Mouse (Mus musculus) hindbrain, embryonic 11.5 days (tissue): ENCODE data around the gene Rhebl1. TPM values are rescaled to one million over a fixed set of nuclear protein-coding genes. Genes with fewer than 3 reads are reported as not detected.

ENCODE experiments used
- ATAC-seq: fragments of 200-750 bp; cut with Nextera tagmentation; 2 replicates; pipeline ENCODE4 v1.8.0; 2017; ENCODE audit warnings: mild to moderate bottlenecking, moderate TSS enrichment, moderate library complexity; ENCODE audit not compliant: low FRiP score
- DNase-seq: peaks from one replicate; pipeline ENCODE4 v3.0.0-alpha.2; 2015; ENCODE audit warnings: low spot score
- H3K27ac ChIP-seq: fragments of 300-500 bp; sonication (generic); 2 replicates; pipeline ENCODE4 v1.5.1; 2014; ENCODE audit warnings: mild to moderate bottlenecking, low read depth, low read length
- H3K27me3 ChIP-seq: fragments of 300-500 bp; sonication (generic); 2 replicates; pipeline ENCODE4 v1.6.1; 2014; ENCODE audit warnings: mild to moderate bottlenecking, low read length, moderate library complexity, mixed read lengths; ENCODE audit not compliant: control insufficient read depth, insufficient read depth
- H3K36me3 ChIP-seq: fragments of 300-500 bp; sonication (generic); 2 replicates; pipeline ENCODE4 v1.6.1; 2014; ENCODE audit warnings: mild to moderate bottlenecking, low read length, moderate library complexity, mixed read lengths; ENCODE audit not compliant: control insufficient read depth, insufficient read depth
- H3K4me1 ChIP-seq: fragments of 300-500 bp; sonication (generic); replicated peaks from 2 replicates; pipeline ENCODE4 v1.6.1; 2014; ENCODE audit warnings: low read length, mixed read lengths; ENCODE audit not compliant: control insufficient read depth, insufficient read depth
- H3K4me2 ChIP-seq: fragments of 300-500 bp; sonication (generic); replicated peaks from 2 replicates; pipeline ENCODE4 v1.6.1; 2014; ENCODE audit warnings: mild to moderate bottlenecking, low read depth, low read length
- H3K4me3 ChIP-seq: fragments of 300-500 bp; sonication (generic); 2 replicates; pipeline ENCODE4 v1.5.1; 2014; ENCODE audit warnings: low read depth, low read length
- H3K9ac ChIP-seq: fragments of 300-500 bp; sonication (generic); 2 replicates; pipeline ENCODE4 v1.6.1; 2014; ENCODE audit warnings: low read depth, low read length
- H3K9me3 ChIP-seq: fragments of 300-500 bp; sonication (generic); 2 replicates; pipeline ENCODE4 v1.6.1; 2016; ENCODE audit warnings: low read length; ENCODE audit not compliant: control insufficient read depth
- WGBS: fragments of 180-500 bp; shearing (Covaris S2); extraction: QIAGEN DNeasy Blood & Tissue Kit; methylation state at CpG from one replicate; pipeline ENCODE4 v1.1.7; 2014; 5-methylcytosine and 5-hydroxymethylcytosine counted together
- polyA plus RNA-seq: library from polyadenylated mRNA; unstranded; fragments of >200 nt; fragmentation: Nextera tagmentation; extraction: Ambion mirVana; gene quantifications from 2 replicates; pipeline ENCODE4 v1.2.1, GENCODE M21; 2014

The Rhebl1 gene
- polyA plus RNA-seq, 1 experiment from 2014 or later = 13.4 TPM

- Histone ChIP-seq H3K4me2 (peak overlapping the region; percentile 71), H3K4me3 (peak overlapping the region; percentile 13; the same call in 1 of the 2 replicates), H3K27ac (peak overlapping the region; percentile 83; the same call in 1 of the 2 replicates), H3K4me1 (no peaks in the 10 kb centered on the region), H3K36me3 (peaks cover 11% of the 10 kb centered on the region), H3K27me3 (no peaks in the 10 kb centered on the region), H3K9ac (peak overlapping the region; percentile 21; the same call in 1 of the 2 replicates), H3K9me3 (no peaks in the 10 kb centered on the region)
- WGBS = 23% methylated on average over 9 of the region's 9 CpGs
- DNase-seq (no peak), ATAC-seq (peak; percentile 51)
Observed at GRCm38 (mm10) chr15:98831684-98832035, 62.7 kb downstream of the Rhebl1 start.

- H3K4me1 ChIP-seq = no peaks in the 10 kb centered on the region
- under 1% methylated on average over 61 of the region's 66 CpGs for WGBS
- DNase-seq (peak; percentile 97), ATAC-seq (peak; percentile 98)
- H3K9ac ChIP-seq = peak within 1 kb of the TSS; percentile 77
- no peaks in the 10 kb centered on the region for H3K27me3 ChIP-seq
- H3K36me3 ChIP-seq = peaks cover 11% of the 10 kb centered on the region
- H3K4me3 ChIP-seq = peak within 1 kb of the TSS; percentile 80
- H3K9me3 ChIP-seq = no peaks in the 10 kb centered on the region
- peak within 1 kb of the TSS; percentile 83 for H3K27ac ChIP-seq
- H3K4me2 ChIP-seq = peak within 1 kb of the TSS; percentile 71
Observed at GRCm38 (mm10) chr15:98830736-98831683, 63.3 kb downstream of the Rhebl1 start, which contains the start of gene Prkag1. Prkag1 (minus strand) TSS chr15:98831521.

Other genes with a start within 250 kb of the Rhebl1 start
- gene Ddx23, start 231.6 kb downstream of the Rhebl1 start, polyA plus RNA-seq = 21.7 and 33.0 TPM in 2 replicates
- 5.2 and 5.9 TPM in 2 replicates for gene Rnd1, start 217.1 kb downstream of the Rhebl1 start, polyA plus RNA-seq
- gene Ccdc65, start 186.3 kb downstream of the Rhebl1 start, polyA plus RNA-seq = 2.4 and 3.0 TPM in 2 replicates
- gene Fkbp11, start 166.3 kb downstream of the Rhebl1 start, polyA plus RNA-seq = 13.0 and 15.5 TPM in 2 replicates
- gene Arf3, start 131.3 kb downstream of the Rhebl1 start, polyA plus RNA-seq = 32.3 and 33.2 TPM in 2 replicates
- 0.54 and 0.57 TPM in 2 replicates for gene Wnt10b, start 116.4 kb downstream of the Rhebl1 start, polyA plus RNA-seq
- 8.0 and 9.5 TPM in 2 replicates for gene Wnt1, start 104.7 kb downstream of the Rhebl1 start, polyA plus RNA-seq
- 0.35 and 0.60 TPM in 2 replicates for gene Ddn, start 85.0 kb downstream of the Rhebl1 start, polyA plus RNA-seq
- 65.9 and 70.6 TPM in 2 replicates for gene Prkag1, start 63.0 kb downstream of the Rhebl1 start, polyA plus RNA-seq
- 13.7 and 20.5 TPM in 2 replicates for gene Kmt2d, start 23.3 kb downstream of the Rhebl1 start, polyA plus RNA-seq
- 0.56 and 0.68 TPM in 2 replicates for gene Dhh, start 4.0 kb upstream of the Rhebl1 start, polyA plus RNA-seq
- gene Lmbr1l, start 23.7 kb upstream of the Rhebl1 start, polyA plus RNA-seq = 9.4 and 13.4 TPM in 2 replicates
- gene Tuba1b, start 40.0 kb upstream of the Rhebl1 start, polyA plus RNA-seq = 1,792 and 1,905 TPM in 2 replicates
- gene Gm49450, start 59.0 kb upstream of the Rhebl1 start, polyA plus RNA-seq = not detected in 2 replicates
- gene Tuba1a, start 59.2 kb upstream of the Rhebl1 start, polyA plus RNA-seq = 8,897 and 9,833 TPM in 2 replicates
- 93.2 and 95.2 TPM in 2 replicates for gene Tuba1c, start 135.4 kb upstream of the Rhebl1 start, polyA plus RNA-seq
- gene Prph, start 160.6 kb upstream of the Rhebl1 start, polyA plus RNA-seq = 17.2 and 20.9 TPM in 2 replicates
- 19.1 and 22.9 TPM in 2 replicates for gene Troap, start 180.0 kb upstream of the Rhebl1 start, polyA plus RNA-seq
- 10.2 and 12.4 TPM in 2 replicates for gene C1ql4, start 193.3 kb upstream of the Rhebl1 start, polyA plus RNA-seq
- gene Dnajc22, start 198.6 kb upstream of the Rhebl1 start, polyA plus RNA-seq = 1.2 and 3.3 TPM in 2 replicates
- gene Spats2, start 231.4 kb upstream of the Rhebl1 start, polyA plus RNA-seq = 59.5 and 64.9 TPM in 2 replicates